Mouse (Mus musculus): ENCODE data around the gene Notch2. TPM values are rescaled to one million over a fixed set of nuclear protein-coding genes. Genes with fewer than 3 reads are reported as not detected.
A peak's percentile ranks its signal among the peaks of the same experiment; 100 is the strongest.

Gene Notch2
- polyA plus RNA-seq, 1 experiment = 6.2 TPM

GRCm38 (mm10) chr3:98025521-98025920, 12.2 kb downstream of the Notch2 start:
- Histone ChIP-seq H3K4me1 (ENCODE audit: control insufficient read depth, insufficient read depth, low read length) (0 out of 2 replicates have a peak, but pooled peaks cover 2% of the 10 kb centered on the region), H3K4me3 (ENCODE audit: insufficient read depth, low read length) (no peak overlapping the region), H3K27ac (ENCODE audit: insufficient read depth, low read length) (0 out of 2 replicates have a peak overlapping the region, but pooled peaks have one; percentile 14)
- TF ChIP-seq CTCF (IDR thresholded peaks at IDR 0.05; ENCODE audit: extremely low read depth, insufficient read depth, low read length) = no peak
- TF ChIP-seq POLR2A (IDR thresholded peaks at IDR 0.05; ENCODE audit: extremely low read depth, insufficient read depth, low read length) = no peak

- TF ChIP-seq CTCF (IDR thresholded peaks at IDR 0.05; ENCODE audit: extremely low read depth, insufficient read depth, low read length) (no peak), POLR2A (IDR thresholded peaks at IDR 0.05; ENCODE audit: extremely low read depth, insufficient read depth, low read length) (no peak)
- Histone ChIP-seq H3K27ac (ENCODE audit: insufficient read depth, low read length) (0 out of 2 replicates have a peak overlapping the region, but pooled peaks have one; percentile 14), H3K4me1 (ENCODE audit: control insufficient read depth, insufficient read depth, low read length) (0 out of 2 replicates have a peak, but pooled peaks cover 2% of the 10 kb centered on the region), H3K4me3 (ENCODE audit: insufficient read depth, low read length) (no peak overlapping the region)
These were observed 12.9 kb downstream of the Notch2 start for GRCm38 (mm10) chr3:98025921-98026880.

GRCm38 (mm10) chr3:98027371-98027774, 14.0 kb downstream of the Notch2 start:
- TF ChIP-seq POLR2A (IDR thresholded peaks at IDR 0.05; ENCODE audit: extremely low read depth, insufficient read depth, low read length) (no peak), CTCF (IDR thresholded peaks at IDR 0.05; ENCODE audit: extremely low read depth, insufficient read depth, low read length) (no peak)
- H3K4me3 ChIP-seq (ENCODE audit: insufficient read depth, low read length) = no peak overlapping the region
- H3K4me1 ChIP-seq (ENCODE audit: control insufficient read depth, insufficient read depth, low read length) = 0 out of 2 replicates have a peak, but pooled peaks cover 2% of the 10 kb centered on the region

GRCm38 (mm10) chr3:98028072-98028471, 14.7 kb downstream of the Notch2 start:
- no peak overlapping the region for H3K4me3 ChIP-seq (ENCODE audit: insufficient read depth, low read length)
- 0 out of 2 replicates have a peak, but pooled peaks cover 2% of the 10 kb centered on the region for H3K4me1 ChIP-seq (ENCODE audit: control insufficient read depth, insufficient read depth, low read length)
- H3K27ac ChIP-seq (ENCODE audit: insufficient read depth, low read length) = no peak overlapping the region
- TF ChIP-seq POLR2A (IDR thresholded peaks at IDR 0.05; ENCODE audit: extremely low read depth, insufficient read depth, low read length) = no peak
- no peak for TF ChIP-seq CTCF (IDR thresholded peaks at IDR 0.05; ENCODE audit: extremely low read depth, insufficient read depth, low read length)

More at GRCm38 (mm10) chr3:98027371-98027774, 14.0 kb downstream of the Notch2 start:
- H3K27ac ChIP-seq (ENCODE audit: insufficient read depth, low read length) = no peak overlapping the region

- TF ChIP-seq POLR2A (IDR thresholded peaks at IDR 0.05; ENCODE audit: extremely low read depth, insufficient read depth, low read length) (no peak), CTCF (IDR thresholded peaks at IDR 0.05; ENCODE audit: extremely low read depth, insufficient read depth, low read length) (no peak)
- Histone ChIP-seq H3K4me1 (ENCODE audit: control insufficient read depth, insufficient read depth, low read length) (0 out of 2 replicates have a peak, but pooled peaks cover 2% of the 10 kb centered on the region), H3K27ac (ENCODE audit: insufficient read depth, low read length) (no peak overlapping the region), H3K4me3 (ENCODE audit: insufficient read depth, low read length) (no peak overlapping the region)
These were observed 15.6 kb downstream of the Notch2 start for GRCm38 (mm10) chr3:98028936-98029335.

- Histone ChIP-seq H3K4me3 (ENCODE audit: insufficient read depth, low read length) (no peak overlapping the region), H3K4me1 (ENCODE audit: control insufficient read depth, insufficient read depth, low read length) (0 out of 2 replicates have a peak, but pooled peaks cover 2% of the 10 kb centered on the region), H3K27ac (ENCODE audit: insufficient read depth, low read length) (no peak overlapping the region)
- no peak for TF ChIP-seq POLR2A (IDR thresholded peaks at IDR 0.05; ENCODE audit: extremely low read depth, insufficient read depth, low read length)
- TF ChIP-seq CTCF (IDR thresholded peaks at IDR 0.05; ENCODE audit: extremely low read depth, insufficient read depth, low read length) = no peak
These were observed 17.8 kb downstream of the Notch2 start for GRCm38 (mm10) chr3:98031104-98031503.

GRCm38 (mm10) chr3:98032191-98032590, 18.9 kb downstream of the Notch2 start:
- 0 out of 2 replicates have a peak, but pooled peaks cover 2% of the 10 kb centered on the region for H3K4me1 ChIP-seq (ENCODE audit: control insufficient read depth, insufficient read depth, low read length)
- H3K27ac ChIP-seq (ENCODE audit: insufficient read depth, low read length) = no peak overlapping the region
- H3K4me3 ChIP-seq (ENCODE audit: insufficient read depth, low read length) = no peak overlapping the region
- TF ChIP-seq POLR2A (IDR thresholded peaks at IDR 0.05; ENCODE audit: extremely low read depth, insufficient read depth, low read length) (no peak), CTCF (IDR thresholded peaks at IDR 0.05; ENCODE audit: extremely low read depth, insufficient read depth, low read length) (no peak)

GRCm38 (mm10) chr3:98032944-98033343, 19.6 kb downstream of the Notch2 start:
- TF ChIP-seq POLR2A (IDR thresholded peaks at IDR 0.05; ENCODE audit: extremely low read depth, insufficient read depth, low read length) = no peak
- TF ChIP-seq CTCF (IDR thresholded peaks at IDR 0.05; ENCODE audit: extremely low read depth, insufficient read depth, low read length) = no peak
- Histone ChIP-seq H3K4me1 (ENCODE audit: control insufficient read depth, insufficient read depth, low read length) (no peaks in the 10 kb centered on the region), H3K27ac (ENCODE audit: insufficient read depth, low read length) (no peak overlapping the region), H3K4me3 (ENCODE audit: insufficient read depth, low read length) (no peak overlapping the region)

- Histone ChIP-seq H3K4me3 (ENCODE audit: insufficient read depth, low read length) (no peak overlapping the region), H3K4me1 (ENCODE audit: control insufficient read depth, insufficient read depth, low read length) (no peaks in the 10 kb centered on the region), H3K27ac (ENCODE audit: insufficient read depth, low read length) (no peak overlapping the region)
- TF ChIP-seq POLR2A (IDR thresholded peaks at IDR 0.05; ENCODE audit: extremely low read depth, insufficient read depth, low read length) (no peak), CTCF (IDR thresholded peaks at IDR 0.05; ENCODE audit: extremely low read depth, insufficient read depth, low read length) (no peak)
These were observed 21.6 kb downstream of the Notch2 start for GRCm38 (mm10) chr3:98034622-98035593.

Data from cortical plate, adult 2 months (tissue).